Mouse (Mus musculus): ENCODE results near the gene Dcst1.

Gene Dcst1

GRCm38 (mm10) chr3:89365153-89365485 lies at the start of gene Dcst1:
Gene Dcst1 (minus strand): TSS chr3:89365253.
- no peak for DNase-seq

- DNase-seq, result peak; percentile 100
Measured at GRCm38 (mm10) chr3:89411490-89412393, 46.7 kb upstream of the Dcst1 start, which contains the start of gene Flad1. Gene Flad1 (minus strand): TSS chr3:89411870.

GRCm38 (mm10) chr3:89410864-89411263 lies 45.8 kb upstream of the Dcst1 start:
- DNase-seq, result no peak

- DNase-seq, result no peak
Measured at GRCm38 (mm10) chr3:89409701-89410100, 44.6 kb upstream of the Dcst1 start.

GRCm38 (mm10) chr3:89408448-89408847 lies 43.4 kb upstream of the Dcst1 start:
- DNase-seq, result no peak

- no peak for DNase-seq
Measured at GRCm38 (mm10) chr3:89406887-89407286, 41.8 kb upstream of the Dcst1 start.

- DNase-seq, result no peak
Measured at GRCm38 (mm10) chr3:89402693-89403092, 37.6 kb upstream of the Dcst1 start, which contains the start of gene Lenep. Gene Lenep (minus strand): TSS chr3:89402793.

GRCm38 (mm10) chr3:89401329-89401728 lies 36.3 kb upstream of the Dcst1 start:
- no peak for DNase-seq

- DNase-seq, result no peak
Measured at GRCm38 (mm10) chr3:89396654-89397005, 31.6 kb upstream of the Dcst1 start.

GRCm38 (mm10) chr3:89395806-89396653 lies 31.0 kb upstream of the Dcst1 start:
- DNase-seq, result peak; percentile 76

- peak; percentile 51 for DNase-seq
Measured at GRCm38 (mm10) chr3:89395419-89395805, 30.4 kb upstream of the Dcst1 start.

- peak; percentile 86 for DNase-seq
Measured at GRCm38 (mm10) chr3:89394894-89395256, 29.8 kb upstream of the Dcst1 start.

GRCm38 (mm10) chr3:89394006-89394893 lies 29.2 kb upstream of the Dcst1 start, which contains the start of gene Zbtb7b:
Gene Zbtb7b (minus strand): TSS chr3:89394776.
- DNase-seq, result peak; percentile 86

GRCm38 (mm10) chr3:89393605-89394004 lies 28.6 kb upstream of the Dcst1 start:
- peak; percentile 99 for DNase-seq

GRCm38 (mm10) chr3:89392871-89393311 lies 27.8 kb upstream of the Dcst1 start:
- peak; percentile 56 for DNase-seq

GRCm38 (mm10) chr3:89391663-89392511 lies 26.8 kb upstream of the Dcst1 start:
- peak; percentile 55 for DNase-seq

GRCm38 (mm10) chr3:89390699-89391662 lies 25.9 kb upstream of the Dcst1 start:
- peak; percentile 53 for DNase-seq

GRCm38 (mm10) chr3:89390111-89390515 lies 25.1 kb upstream of the Dcst1 start:
- peak; percentile 45 for DNase-seq

- no peak for DNase-seq
Measured at GRCm38 (mm10) chr3:89388901-89389740, 24.1 kb upstream of the Dcst1 start.
